Comparison of ENCODE assay signal across 19 mouse cellular contexts in genomic region chr6:114838872-114839271, GRCm38 (mm10).
A peak's percentile ranks its signal among the peaks of the same experiment; 100 is the strongest.
DNase-seq lines count a peak whose midpoint lies in the region; ATAC-seq lines count a peak whose summit lies in the region.
"Had no signal": no experiment of that assay in that cellular context is flagged by ENCODE, and none has a peak within 500 bp of the region (broad histone marks: within the 10 kb centered on the region; RNA-seq: fewer than 3 reads in every experiment).

No protein-coding gene starts in this region.

- H3K27ac ChIP-seq in forebrain, embryonic 10.5 days: 0 out of 2 replicates have a peak overlapping the region, but pooled peaks have one; percentile 9
- H3K27ac ChIP-seq in forebrain, embryonic 14.5 days (ENCODE audit: low read depth, low read length): no peak overlapping the region
- H3K27ac ChIP-seq in heart, embryonic 12.5 days (ENCODE audit: poor library complexity, severe bottlenecking): peak overlapping the region; percentile 9; the same call in 1 of the 2 replicates
- H3K27ac ChIP-seq: hindbrain, postnatal 0 days; lung, embryonic 15.5 days; midbrain, embryonic 13.5 days; stomach, embryonic 15.5 days had no signal

- H3K4me3 ChIP-seq in forebrain, embryonic 10.5 days: no peak overlapping the region
- H3K4me3 ChIP-seq in forebrain, embryonic 14.5 days (ENCODE audit: low read depth, low read length): no peak overlapping the region
- H3K4me3 ChIP-seq in heart, embryonic 12.5 days: no peak overlapping the region
- peak overlapping the region; percentile 78 for H3K4me3 ChIP-seq in megakaryocyte, embryonic 14.5 days (replicated peaks)
- H3K4me3 ChIP-seq: limb, embryonic 15.5 days; lung, embryonic 15.5 days; midbrain, embryonic 13.5 days; stomach, embryonic 15.5 days had no signal

- WGBS in forebrain, embryonic 10.5 days: 86% methylated on average over 4 of the region's 4 CpGs
- 93% methylated on average over 4 of the region's 4 CpGs for WGBS in forebrain, embryonic 14.5 days
- 40% methylated on average over 4 of the region's 4 CpGs for WGBS in heart, embryonic 12.5 days

- H3K36me3 ChIP-seq in forebrain, embryonic 10.5 days (replicated peaks): no peaks in the 10 kb centered on the region
- no peaks in the 10 kb centered on the region for H3K36me3 ChIP-seq in forebrain, embryonic 14.5 days (ENCODE audit: control insufficient read depth, insufficient read depth, low read length)
- H3K36me3 ChIP-seq in heart, embryonic 12.5 days: no peaks in the 10 kb centered on the region
- peaks cover 24% of the 10 kb centered on the region for H3K36me3 ChIP-seq in megakaryocyte, embryonic 14.5 days (replicated peaks; ENCODE audit: low read length)
- H3K36me3 ChIP-seq: limb, embryonic 15.5 days; lung, embryonic 15.5 days; midbrain, embryonic 13.5 days; stomach, embryonic 15.5 days had no signal

- H3K9ac ChIP-seq in forebrain, embryonic 14.5 days (ENCODE audit: low read length): no peak overlapping the region
- H3K9ac ChIP-seq in heart, embryonic 12.5 days: no peak overlapping the region
- H3K9ac ChIP-seq: limb, embryonic 15.5 days; lung, embryonic 15.5 days; midbrain, embryonic 13.5 days; stomach, embryonic 15.5 days had no signal

- no peak for ATAC-seq in forebrain, embryonic 14.5 days
- no peak for ATAC-seq in heart, embryonic 12.5 days (ENCODE audit: insufficient number of reproducible peaks, low FRiP score)
- no peak for ATAC-seq in megakaryocyte, adult 5-6 weeks (ENCODE audit: poor library complexity, severe bottlenecking)
- no peak for ATAC-seq in frontal cortex, adult (ENCODE audit: low TSS enrichment)
- ATAC-seq: hindbrain, postnatal 0 days; midbrain, embryonic 13.5 days had no signal

- H3K4me1 ChIP-seq in forebrain, embryonic 10.5 days: peaks cover 55% of the 10 kb centered on the region
- H3K4me1 ChIP-seq in forebrain, embryonic 14.5 days (ENCODE audit: control insufficient read depth, insufficient read depth, low read length): no peaks in the 10 kb centered on the region
- H3K4me1 ChIP-seq in heart, embryonic 12.5 days (replicated peaks): peaks cover 67% of the 10 kb centered on the region
- peaks cover 73% of the 10 kb centered on the region for H3K4me1 ChIP-seq in megakaryocyte, embryonic 14.5 days

- H3K27me3 ChIP-seq in forebrain, embryonic 10.5 days (ENCODE audit: poor library complexity, severe bottlenecking): no peaks in the 10 kb centered on the region
- H3K27me3 ChIP-seq in forebrain, embryonic 14.5 days (replicated peaks; ENCODE audit: control insufficient read depth, insufficient read depth, low read length): no peaks in the 10 kb centered on the region
- H3K27me3 ChIP-seq in heart, embryonic 12.5 days (replicated peaks): no peaks in the 10 kb centered on the region
- H3K27me3 ChIP-seq in megakaryocyte, embryonic 14.5 days (replicated peaks): no peaks in the 10 kb centered on the region
- H3K27me3 ChIP-seq: limb, embryonic 15.5 days; lung, embryonic 15.5 days; midbrain, embryonic 13.5 days; stomach, embryonic 15.5 days had no signal

- no peak overlapping the region for H3K4me2 ChIP-seq in forebrain, embryonic 14.5 days (ENCODE audit: low read length)
- no peak overlapping the region for H3K4me2 ChIP-seq in heart, embryonic 12.5 days
- H3K4me2 ChIP-seq: limb, embryonic 15.5 days; lung, embryonic 15.5 days; midbrain, embryonic 13.5 days; stomach, embryonic 15.5 days had no signal

- DNase-seq in forebrain, embryonic 10.5 days (ENCODE audit: extremely low spot score, low spot score): no peak
- no peak for DNase-seq in forebrain, embryonic 14.5 days (ENCODE audit: low spot score)
- no peak for DNase-seq in heart, adult 8-10 months (ENCODE audit: low spot score)
- no peak for DNase-seq in T-cell, adult 2 months (ENCODE audit: low spot score)
- DNase-seq: cerebellum, adult 11 months; cerebellum, postnatal 25 days; kidney, adult 9 months; layer of hippocampus, adult 9-11 months; right cerebral cortex, adult 18-20 months; spleen, adult 18-20 months had no signal

- H3K9me3 ChIP-seq in forebrain, embryonic 10.5 days: peaks cover 4% of the 10 kb centered on the region; the same call in 1 of the 2 replicates
- H3K9me3 ChIP-seq in forebrain, embryonic 14.5 days (replicated peaks; ENCODE audit: control insufficient read depth, low read length): no peaks in the 10 kb centered on the region
- H3K9me3 ChIP-seq in heart, embryonic 12.5 days (replicated peaks): peaks cover 5% of the 10 kb centered on the region; the same call in 1 of the 2 replicates
- H3K9me3 ChIP-seq in megakaryocyte, embryonic 14.5 days: peaks cover 18% of the 10 kb centered on the region
- H3K9me3 ChIP-seq: limb, embryonic 15.5 days; midbrain, embryonic 13.5 days; stomach, embryonic 15.5 days had no signal
